In genomic region chr15:79657837-79658530, GRCm38 (mm10) we compare ENCODE assay signal across 1 mouse cellular context.
TF ChIP-seq lines count a peak whose summit lies in the region.

No protein-coding gene starts in this region.

TF ChIP-seq in myocyte, 11 proteins besides CTCF, POLR2A, EP300 and RAD21:
- TF ChIP-seq CEBPB (IDR thresholded peaks at IDR 0.05; ENCODE audit: insufficient read depth, poor library complexity, severe bottlenecking) = no peak
- TF ChIP-seq E2F4 (IDR thresholded peaks at IDR 0.05; ENCODE audit: insufficient read depth) = no peak
- TF ChIP-seq MAX (IDR thresholded peaks at IDR 0.05; ENCODE audit: low read depth) = no peak
- TF ChIP-seq SRF (IDR thresholded peaks at IDR 0.05; ENCODE audit: control insufficient read depth, insufficient read length, low read depth) = no peak
- no peak for TF ChIP-seq REST (IDR thresholded peaks at IDR 0.05; ENCODE audit: insufficient read depth, insufficient read length)
- TF ChIP-seq TCF3 (IDR thresholded peaks at IDR 0.05; ENCODE audit: insufficient read length, low read depth) = no peak
- no peak for TF ChIP-seq TCF12 (IDR thresholded peaks at IDR 0.05; ENCODE audit: insufficient read depth, poor library complexity, severe bottlenecking)
- TF ChIP-seq POLR2AphosphoS2 (IDR thresholded peaks at IDR 0.05; ENCODE audit: insufficient read length, low read depth) = no peak
- no peak for TF ChIP-seq MYOG (IDR thresholded peaks at IDR 0.05; ENCODE audit: control insufficient read depth in 1 of 3, insufficient read depth in 1 of 3, insufficient read length in 2 of 3, low read depth in 2 of 3)
- TF ChIP-seq MYOD1 (IDR thresholded peaks at IDR 0.05; ENCODE audit: control insufficient read depth in 1 of 3, insufficient read length in 2 of 3, low read depth in 2 of 3) = no peak
- no peak for TF ChIP-seq USF1 (IDR thresholded peaks at IDR 0.05; ENCODE audit: low read depth)
